In genomic region chr10:100022835-100023093, GRCm38 (mm10) we compare ENCODE assay signal across 14 mouse cellular contexts. TPM values are rescaled to one million over a fixed set of nuclear protein-coding genes. Genes with fewer than 3 reads are reported as not detected.
"Had no signal": no experiment of that assay in that cellular context is flagged by ENCODE, and none has a peak within 500 bp of the region (broad histone marks: within the 10 kb centered on the region; RNA-seq: fewer than 3 reads in every experiment).

No protein-coding gene starts in this region.

- H3K4me3 ChIP-seq: left cerebral cortex, adult 2 months; limb, embryonic 10.5 days; liver, embryonic 15.5 days had no signal

- DNase-seq: kidney, adult 8-10 months; kidney, postnatal 25 days; lung, adult 2 months; lung, postnatal 36 days; thymus, postnatal 14 days had no signal

- ATAC-seq: lung, postnatal 0 days had no signal

- H3K27ac ChIP-seq: left cerebral cortex, adult 2 months; limb, embryonic 10.5 days; liver, embryonic 15.5 days; stomach, postnatal 0 days had no signal

- H3K9me3 ChIP-seq: limb, embryonic 10.5 days; liver, embryonic 15.5 days had no signal

- H3K36me3 ChIP-seq: limb, embryonic 10.5 days; liver, embryonic 15.5 days had no signal

- H3K9ac ChIP-seq: liver, embryonic 15.5 days had no signal

- H3K4me2 ChIP-seq: liver, embryonic 11.5 days; liver, embryonic 15.5 days had no signal

RNA-seq across cellular contexts. Expression of gene Kitl, which starts 7.3 kb away (rescaled TPM):
- total RNA-seq: megakaryocyte progenitor cell, adult 5-6 weeks; monocyte, adult 5-6 weeks; neutrophil, adult 5-6 weeks had no signal
